Mouse (Mus musculus): Measurements from ENCODE around the gene H2afb2.

The H2afb2 gene

DNA sequence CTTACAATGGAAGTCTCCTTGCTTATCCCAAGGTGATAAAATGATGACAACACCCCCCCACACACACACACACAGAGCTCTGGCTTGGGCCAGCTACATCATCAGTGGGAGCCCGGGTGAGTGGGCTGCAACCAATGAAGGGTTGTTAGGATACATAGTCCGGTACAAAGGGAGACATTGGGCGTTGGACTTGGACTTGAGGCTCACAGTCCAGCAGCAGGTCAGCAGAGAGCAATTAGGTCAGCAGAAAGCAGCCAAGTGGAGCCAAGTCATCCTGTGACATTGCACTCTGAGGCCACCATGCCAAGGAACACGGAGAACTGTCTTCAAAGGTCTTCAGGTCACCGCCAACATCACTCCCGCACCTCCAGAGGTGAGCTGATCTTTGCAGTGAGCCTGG is at the start of gene H2afb2:
H2afb2 (plus strand) TSS at position 301 of the 400 bp plus-strand sequence.
- DNase-seq (ENCODE audit: low spot score), result no peak
